Mouse (Mus musculus) gastrocnemius, postnatal 25 days (tissue): ENCODE measurements around the gene Car15. TPM values are rescaled to one million over a fixed set of nuclear protein-coding genes. Genes with fewer than 3 reads are reported as not detected.
A peak's percentile ranks its signal among the peaks of the same experiment; 100 is the strongest.

Source experiments
- DNase-seq: peaks from one replicate; pipeline ENCODE4 v3.0.0; 2022
- long read RNA-seq, 2 experiments: library from polyadenylated mRNA; stranded (forward); transcript quantifications; one replicate each; pipeline ENCODE4 v2.0.0; 2021
- total RNA-seq, 2 experiments: library from RNA; stranded (reverse); gene quantifications; 1 replicate in 1 of 2; 2 replicates in 1 of 2; pipeline ENCODE4 v1.2.3; 2021

Gene Car15
- under 1 TPM; 0.79 to 0.88 TPM for total RNA-seq
- long read RNA-seq, experiment 1, partial matches to known transcripts: 0 of 1 reads
- long read RNA-seq, experiment 1, other reads (novel, unspliced or antisense): 1 of 1 reads
- long read RNA-seq, experiment 2: 0 reads

GRCm38 (mm10) chr16:17838051-17838450, at the start of gene Car15:
Gene Car15, minus strand, starts transcription at chr16:17838364.
- no peak for DNase-seq

- DNase-seq: no peak
Measured at GRCm38 (mm10) chr16:17884116-17884515, 46.0 kb upstream of the Car15 start.

- no peak for DNase-seq
Measured at GRCm38 (mm10) chr16:17882196-17882595, 44.0 kb upstream of the Car15 start.

- no peak for DNase-seq
Measured at GRCm38 (mm10) chr16:17879571-17879970, 41.4 kb upstream of the Car15 start.

GRCm38 (mm10) chr16:17876096-17876495, 37.9 kb upstream of the Car15 start:
- DNase-seq: no peak

- DNase-seq: no peak
Measured at GRCm38 (mm10) chr16:17875174-17875573, 37.0 kb upstream of the Car15 start.

GRCm38 (mm10) chr16:17872995-17873394, 34.8 kb upstream of the Car15 start:
- DNase-seq: no peak

GRCm38 (mm10) chr16:17871248-17871647, 33.1 kb upstream of the Car15 start:
- no peak for DNase-seq

GRCm38 (mm10) chr16:17865770-17866169, 27.6 kb upstream of the Car15 start:
- no peak for DNase-seq

- DNase-seq: no peak
Measured at GRCm38 (mm10) chr16:17865293-17865692, 27.1 kb upstream of the Car15 start.

GRCm38 (mm10) chr16:17858592-17858991, 20.4 kb upstream of the Car15 start:
- DNase-seq: no peak

GRCm38 (mm10) chr16:17857157-17857556, 19.0 kb upstream of the Car15 start:
- no peak for DNase-seq

GRCm38 (mm10) chr16:17853263-17853662, 15.1 kb upstream of the Car15 start:
- DNase-seq: no peak

GRCm38 (mm10) chr16:17851860-17852259, 13.7 kb upstream of the Car15 start:
- DNase-seq: no peak

GRCm38 (mm10) chr16:17851331-17851730, 13.2 kb upstream of the Car15 start:
- DNase-seq: no peak

- DNase-seq: no peak
Measured at GRCm38 (mm10) chr16:17849486-17849885, 11.3 kb upstream of the Car15 start.

GRCm38 (mm10) chr16:17848928-17849327, 10.8 kb upstream of the Car15 start:
- DNase-seq: no peak

- no peak for DNase-seq
Measured at GRCm38 (mm10) chr16:17848431-17848830, 10.3 kb upstream of the Car15 start.

- no peak for DNase-seq
Measured at GRCm38 (mm10) chr16:17843701-17844365, 5.7 kb upstream of the Car15 start.

- no peak for DNase-seq
Measured at GRCm38 (mm10) chr16:17842437-17842836, 4.3 kb upstream of the Car15 start.

GRCm38 (mm10) chr16:17839976-17840375, 1.8 kb upstream of the Car15 start:
- peak; percentile 53 for DNase-seq

- no peak for DNase-seq
Measured at GRCm38 (mm10) chr16:17835481-17835880, 2.7 kb downstream of the Car15 start.

- no peak for DNase-seq
Measured at GRCm38 (mm10) chr16:17834543-17834942, 3.6 kb downstream of the Car15 start.

GRCm38 (mm10) chr16:17833681-17834399, 4.3 kb downstream of the Car15 start:
- DNase-seq: no peak
